In the genomic region with DNA sequence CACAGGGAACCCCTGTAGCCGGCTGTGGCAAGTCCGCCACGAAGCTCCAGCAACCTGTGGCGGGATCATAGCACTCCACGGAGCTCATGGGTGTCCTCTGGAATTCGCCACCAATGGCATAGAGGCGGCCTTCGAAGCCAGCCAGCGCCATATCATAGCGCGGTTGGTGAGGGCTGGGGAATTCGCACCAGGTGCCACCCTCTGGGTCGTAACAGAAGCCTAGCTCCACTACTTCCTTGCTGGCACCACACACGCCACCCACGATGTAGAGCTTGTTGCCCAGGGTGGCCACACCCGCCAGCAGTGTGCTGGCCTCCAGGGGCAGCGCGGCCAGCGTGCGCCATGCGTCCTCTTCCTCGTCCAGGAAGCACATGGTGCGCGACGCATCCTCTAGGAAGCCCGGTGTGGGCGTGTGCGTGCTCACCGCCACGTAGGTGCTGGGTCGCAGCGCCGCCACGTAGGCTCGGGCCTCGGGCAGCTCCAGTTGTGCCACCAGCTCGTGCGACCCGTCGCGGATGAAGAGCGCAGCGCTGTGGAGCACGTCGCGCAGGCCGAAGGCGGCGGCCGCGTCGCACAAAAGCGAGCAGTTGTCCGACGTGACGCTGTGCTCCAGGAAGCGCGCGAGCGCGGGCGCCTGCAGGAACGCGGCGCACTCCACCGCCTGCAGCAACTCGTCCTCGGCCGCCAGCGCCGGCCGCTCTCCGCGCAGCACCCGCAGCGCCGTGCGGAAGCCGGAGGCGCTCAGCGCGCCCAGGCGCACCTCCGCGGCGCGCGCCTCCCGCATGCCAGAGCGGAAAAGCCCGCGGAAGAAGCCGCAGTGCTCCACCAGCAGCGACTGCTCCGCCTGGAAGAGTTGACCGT, we compare ENCODE assay signal across 8 mouse cellular contexts. TPM values are rescaled to one million over a fixed set of nuclear protein-coding genes. Genes with fewer than 3 reads are reported as not detected.
A peak's percentile ranks its signal among the peaks of the same experiment; 100 is the strongest.
DNase-seq lines count a peak whose midpoint lies in the region; ATAC-seq and TF ChIP-seq lines count a peak whose summit lies in the region.
"Had no signal": no experiment of that assay in that cellular context is flagged by ENCODE, and none has a peak within 500 bp of the region (broad histone marks: within the 10 kb centered on the region; RNA-seq: fewer than 3 reads in every experiment).

No protein-coding gene starts in this region.

- H3K36me3 ChIP-seq in embryonic facial prominence, embryonic 14.5 days (ENCODE audit: control insufficient read depth, insufficient read depth, low read length) = no peaks in the 10 kb centered on the region
- no peaks in the 10 kb centered on the region for H3K36me3 ChIP-seq in hindbrain, postnatal 0 days (ENCODE audit: insufficient read depth, low read length)
- H3K36me3 ChIP-seq in midbrain, embryonic 10.5 days = no peaks in the 10 kb centered on the region

- H3K9ac ChIP-seq in embryonic facial prominence, embryonic 14.5 days (ENCODE audit: low read depth, low read length) = peak overlapping the region; percentile 60
- H3K9ac ChIP-seq in hindbrain, postnatal 0 days (replicated peaks; ENCODE audit: low read length) = peak overlapping the region; percentile 28; the same call in 1 of the 2 replicates

- H3K9me3 ChIP-seq in embryonic facial prominence, embryonic 14.5 days (ENCODE audit: control insufficient read depth, low read length) = no peaks in the 10 kb centered on the region
- H3K9me3 ChIP-seq in hindbrain, postnatal 0 days (ENCODE audit: low read length) = no peaks in the 10 kb centered on the region
- H3K9me3 ChIP-seq in midbrain, embryonic 10.5 days (replicated peaks) = no peaks in the 10 kb centered on the region

- ATAC-seq in embryonic facial prominence, embryonic 14.5 days (ENCODE audit: low read depth) = peak; percentile 54
- peak; percentile 65 for ATAC-seq in hindbrain, postnatal 0 days

- H3K27me3 ChIP-seq in embryonic facial prominence, embryonic 14.5 days (replicated peaks; ENCODE audit: control insufficient read depth, insufficient read depth, low read length) = peaks cover 37% of the 10 kb centered on the region
- H3K27me3 ChIP-seq in hindbrain, postnatal 0 days (ENCODE audit: insufficient read depth, low read length) = peaks cover 30% of the 10 kb centered on the region
- peaks cover 64% of the 10 kb centered on the region for H3K27me3 ChIP-seq in midbrain, embryonic 10.5 days (ENCODE audit: low read depth, poor library complexity, severe bottlenecking)

- H3K4me3 ChIP-seq in embryonic facial prominence, embryonic 14.5 days (ENCODE audit: low read depth, low read length) = peak overlapping the region; percentile 51
- peak overlapping the region; percentile 37 for H3K4me3 ChIP-seq in hindbrain, postnatal 0 days (ENCODE audit: low read length)
- H3K4me3 ChIP-seq in midbrain, embryonic 10.5 days = peak overlapping the region; percentile 52

- peak overlapping the region; percentile 69 for H3K4me2 ChIP-seq in embryonic facial prominence, embryonic 14.5 days (ENCODE audit: low read depth, low read length)
- H3K4me2 ChIP-seq in hindbrain, postnatal 0 days (ENCODE audit: low read depth, low read length) = peak overlapping the region; percentile 51

- peak; percentile 30 for DNase-seq in right cerebral cortex, postnatal 14 days
- DNase-seq in right cerebral cortex, postnatal 36 days (ENCODE audit: low spot score in 2 of 2) = no peak
- DNase-seq in embryonic facial prominence, embryonic 14.5 days (ENCODE audit: low spot score) = peak; percentile 53
- peak; percentile 49 for DNase-seq in hindbrain, postnatal 0 days (ENCODE audit: low spot score)
- peak; percentile 39 for DNase-seq in midbrain, embryonic 10.5 days (ENCODE audit: low spot score)
- DNase-seq in spleen, postnatal 14 days (ENCODE audit: low spot score in 2 of 2) = no peak
- no peak for DNase-seq in cerebellum, adult 9-10 months

- no peak for TF ChIP-seq CTCF in hindbrain, postnatal 0 days (IDR thresholded peaks at IDR 0.05; ENCODE audit: low read depth)

- peaks cover 4% of the 10 kb centered on the region; the same call in 1 of the 2 replicates for H3K4me1 ChIP-seq in embryonic facial prominence, embryonic 14.5 days (ENCODE audit: control insufficient read depth, insufficient read depth, low read length)
- no peaks in the 10 kb centered on the region; the same call in 1 of the 2 replicates for H3K4me1 ChIP-seq in hindbrain, postnatal 0 days (ENCODE audit: insufficient read depth, low read length)
- peaks cover 17% of the 10 kb centered on the region for H3K4me1 ChIP-seq in midbrain, embryonic 10.5 days

- 26% methylated on average over 55 of the region's 96 CpGs for WGBS in embryonic facial prominence, embryonic 14.5 days
- 18% methylated on average over 87 of the region's 96 CpGs for WGBS in hindbrain, postnatal 0 days
- WGBS in midbrain, embryonic 10.5 days = 17% methylated on average over 96 of the region's 96 CpGs

- H3K27ac ChIP-seq in embryonic facial prominence, embryonic 14.5 days (replicated peaks; ENCODE audit: low read depth, low read length) = no peak overlapping the region
- no peak overlapping the region for H3K27ac ChIP-seq in hindbrain, postnatal 0 days
- no peak overlapping the region; the same call in 1 of the 2 replicates for H3K27ac ChIP-seq in midbrain, embryonic 10.5 days (replicated peaks)

RNA-seq across cellular contexts. Expression of a gene that starts 0.5 kb away (rescaled TPM):
- 1.8 and 2.1 TPM in 2 replicates for polyA plus RNA-seq in embryonic facial prominence, embryonic 14.5 days (2014; fragmentation: Nextera tagmentation; extraction: Ambion mirVana)
- total RNA-seq in hindbrain, postnatal 0 days (2014; rRNA removed) = 1.0 and 1.3 TPM in 2 replicates
- polyA plus RNA-seq in hindbrain, postnatal 0 days (2015; fragmentation: Nextera tagmentation; extraction: Ambion mirVana) = 0.46 and 0.50 TPM in 2 replicates
- polyA plus RNA-seq in midbrain, embryonic 10.5 days (2016; fragmentation: Nextera tagmentation; extraction: Ambion mirVana) = 0.61 and 0.81 TPM in 2 replicates

RNA-seq across cellular contexts. Expression of a gene that starts 7.3 kb away (rescaled TPM):
- 9.6 and 10.9 TPM in 2 replicates for polyA plus RNA-seq in embryonic facial prominence, embryonic 14.5 days (2014; fragmentation: Nextera tagmentation; extraction: Ambion mirVana)
- total RNA-seq in hindbrain, postnatal 0 days (2014; rRNA removed) = 6.2 and 7.0 TPM in 2 replicates
- 4.0 and 4.7 TPM in 2 replicates for polyA plus RNA-seq in hindbrain, postnatal 0 days (2015; fragmentation: Nextera tagmentation; extraction: Ambion mirVana)
- polyA plus RNA-seq in midbrain, embryonic 10.5 days (2016; fragmentation: Nextera tagmentation; extraction: Ambion mirVana) = 6.7 TPM in 2 replicates

RNA-seq across cellular contexts. Expression of a gene that starts 30.1 kb away (rescaled TPM):
- polyA plus RNA-seq in embryonic facial prominence, embryonic 14.5 days (2014; fragmentation: Nextera tagmentation; extraction: Ambion mirVana) = 0.72 TPM in 1 of 2 replicates, not detected in the other
- 8.6 and 10.2 TPM in 2 replicates for total RNA-seq in hindbrain, postnatal 0 days (2014; rRNA removed)
- 2.4 and 2.6 TPM in 2 replicates for polyA plus RNA-seq in hindbrain, postnatal 0 days (2015; fragmentation: Nextera tagmentation; extraction: Ambion mirVana)
- polyA plus RNA-seq in midbrain, embryonic 10.5 days (2016; fragmentation: Nextera tagmentation; extraction: Ambion mirVana) = 0.29 and 0.36 TPM in 2 replicates

RNA-seq across cellular contexts. Expression of a gene that starts 31.8 kb away (rescaled TPM):
- not detected in 2 replicates for polyA plus RNA-seq in embryonic facial prominence, embryonic 14.5 days (2014; fragmentation: Nextera tagmentation; extraction: Ambion mirVana)
- not detected in 2 replicates for total RNA-seq in hindbrain, postnatal 0 days (2014; rRNA removed)
- polyA plus RNA-seq in hindbrain, postnatal 0 days (2015; fragmentation: Nextera tagmentation; extraction: Ambion mirVana) = not detected in 2 replicates
- not detected in 2 replicates for polyA plus RNA-seq in midbrain, embryonic 10.5 days (2016; fragmentation: Nextera tagmentation; extraction: Ambion mirVana)
- polyA plus RNA-seq: frontal cortex, adult 2 months had no signal

RNA-seq across cellular contexts. Expression of a gene that starts 44.6 kb away (rescaled TPM):
- 14.6 and 17.9 TPM in 2 replicates for polyA plus RNA-seq in embryonic facial prominence, embryonic 14.5 days (2014; fragmentation: Nextera tagmentation; extraction: Ambion mirVana)
- total RNA-seq in hindbrain, postnatal 0 days (2014; rRNA removed) = 11.8 and 19.0 TPM in 2 replicates
- polyA plus RNA-seq in hindbrain, postnatal 0 days (2015; fragmentation: Nextera tagmentation; extraction: Ambion mirVana) = 16.4 and 18.9 TPM in 2 replicates
- polyA plus RNA-seq in midbrain, embryonic 10.5 days (2016; fragmentation: Nextera tagmentation; extraction: Ambion mirVana) = 19.2 and 21.9 TPM in 2 replicates

Comparison
In these comparisons a context has a peak if more than half of its experiments do, and no peak if none do; other contexts are left out.
1. DNase-seq: peak in right cerebral cortex, postnatal 14 days (single experiment), embryonic facial prominence, embryonic 14.5 days (single experiment), hindbrain, postnatal 0 days (single experiment) and midbrain, embryonic 10.5 days (single experiment); none in right cerebral cortex, postnatal 36 days (0 of 2), spleen, postnatal 14 days (0 of 2) and cerebellum, adult 9-10 months (single experiment).
2. Peak in every context shown above with its lines, with median percentiles within 50 percentile points of each other: H3K4me3 ChIP-seq.